Mouse (Mus musculus) left cerebral cortex, postnatal 10 days (tissue): ENCODE results near the gene Cntn4. TPM values are rescaled to one million over a fixed set of nuclear protein-coding genes. Genes with fewer than 3 reads are reported as not detected.
"Not testable (repeated sequence)": the region's sequence is repeated elsewhere in the genome, so short reads cannot be mapped to it uniquely, and the experiment has no call there.

Experiments
- DNase-seq, 2 experiments: peaks; one replicate each; pipeline ENCODE4 v3.0.0; 2021 to 2022; ENCODE audit warnings: low spot score in 2 of 2, mixed read lengths in 1 of 2; ENCODE audit errors: extremely low spot score in 1 of 2
- intact Hi-C: fragments of 180-260 bp; cut with DNase I; formaldehyde crosslinking; loops from one replicate; pipeline ENCODE4 v1.15.1; 2025
- total RNA-seq, 2 experiments: library from RNA; stranded (reverse); gene quantifications; 2 replicates each; pipeline ENCODE4 v1.2.3; 2021

The Cntn4 gene
- total RNA-seq, 2 experiments from 2014 or later: 39.4 to 47.9 TPM

- intact Hi-C loops: no loop called here
- DNase-seq: no peak
Observed at GRCm38 (mm10) chr6:106277139-106277538, 599.7 kb downstream of the Cntn4 start.

DNA sequence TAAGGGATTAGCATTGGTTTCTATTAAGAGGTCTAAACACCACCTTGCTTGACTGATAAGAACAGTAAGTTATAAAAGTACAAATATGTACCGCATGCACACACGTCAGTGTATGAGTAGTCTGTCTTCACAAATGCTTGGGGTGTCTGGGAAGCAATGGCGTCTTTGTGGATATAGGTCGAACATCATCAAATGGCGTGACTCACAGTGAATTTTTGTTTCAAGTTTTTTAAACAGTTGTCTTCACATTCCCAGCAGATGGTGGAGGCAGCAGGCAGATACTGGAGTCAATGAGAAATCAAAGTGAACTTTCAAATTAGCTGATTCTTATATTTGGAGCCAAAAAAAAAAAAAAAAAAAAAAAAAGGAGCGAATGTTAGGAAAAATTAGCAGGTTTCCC is 604.2 kb downstream of the Cntn4 start:
- peak in 1 of 2 experiments; percentile 24 for DNase-seq
- intact Hi-C loops: no loop called here

DNA sequence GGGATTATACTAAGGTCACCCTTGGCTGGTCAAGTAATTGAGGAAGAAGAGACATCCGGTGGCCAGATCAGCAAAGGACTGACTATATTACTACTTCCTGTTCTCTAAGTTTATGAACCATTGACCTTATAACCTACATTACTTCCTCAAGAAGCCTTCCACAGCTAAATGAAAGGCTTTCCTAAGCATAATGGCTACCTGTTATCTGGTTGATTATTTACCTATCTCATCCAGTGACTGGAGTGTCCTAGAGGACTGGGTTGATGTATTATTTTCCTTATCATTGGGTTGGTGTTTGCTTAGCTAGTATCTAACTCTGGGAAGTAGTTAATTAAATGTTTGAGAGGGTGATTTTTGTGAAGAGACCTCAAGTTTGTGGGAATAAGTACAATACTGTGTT is 606.4 kb downstream of the Cntn4 start:
- intact Hi-C loops: no loop called here
- DNase-seq: no peak

DNA sequence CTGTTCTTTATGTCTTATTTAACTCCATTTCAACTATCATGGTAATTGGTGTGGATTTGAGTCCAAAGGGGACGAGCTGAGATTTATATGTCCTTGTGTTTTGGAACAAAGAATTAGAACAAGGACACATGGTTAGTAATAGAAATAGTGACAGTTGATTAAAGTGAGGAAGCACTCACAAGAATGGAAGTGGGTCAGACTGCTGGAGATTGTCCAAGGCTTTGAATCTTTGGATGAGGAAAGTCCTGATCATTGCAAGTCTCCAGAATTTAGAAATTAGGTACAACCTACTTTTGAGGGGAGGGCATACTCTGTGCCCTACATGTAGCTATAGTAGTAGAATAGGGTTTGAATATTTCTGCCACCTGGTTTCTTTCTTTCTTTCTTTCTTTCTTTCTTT is 622.0 kb downstream of the Cntn4 start:
- no peak for DNase-seq
- intact Hi-C loops: no loop called here

DNA sequence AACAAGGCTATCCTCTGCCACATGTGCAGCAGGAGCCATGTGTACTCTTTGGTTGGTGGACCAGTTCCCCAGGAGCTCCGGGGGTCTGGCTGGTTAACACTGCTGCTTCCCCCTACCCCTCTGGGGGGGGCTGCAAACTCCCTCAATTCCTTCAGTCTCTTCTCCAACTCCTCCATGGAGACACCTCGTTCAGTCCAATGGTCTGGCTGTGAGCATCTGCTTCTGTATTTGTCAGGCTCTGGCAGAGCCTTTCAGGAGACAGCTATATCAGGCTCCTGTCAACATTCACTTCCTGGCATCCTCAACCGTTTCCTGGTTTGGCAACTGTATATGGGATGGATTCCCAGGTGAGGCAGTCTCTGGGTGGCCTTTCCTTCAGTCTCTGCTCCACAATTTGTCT is 622.7 kb downstream of the Cntn4 start:
- no peak for DNase-seq

DNA sequence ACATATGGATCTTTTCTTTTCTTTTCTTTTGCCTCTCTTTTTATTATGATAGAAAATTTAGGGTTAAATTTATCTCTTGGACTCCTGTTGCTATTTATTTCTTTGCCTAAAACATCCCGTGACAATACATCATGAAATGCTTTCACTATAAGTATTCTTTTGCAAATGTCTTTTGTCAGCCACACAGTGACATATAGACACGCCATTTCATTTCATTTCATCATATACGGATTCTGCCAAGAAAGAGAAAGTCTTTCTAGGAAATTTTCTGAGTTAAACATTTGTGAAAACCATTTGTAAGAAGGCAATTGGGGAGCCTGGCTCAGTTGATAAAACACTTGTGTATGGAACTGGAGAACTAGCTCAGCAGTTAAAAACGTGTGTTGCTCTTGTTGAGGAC is 625.0 kb downstream of the Cntn4 start:
- intact Hi-C loops: no loop called here
- DNase-seq: no peak

More for the DNA sequence above, 622.7 kb downstream of the Cntn4 start:
- intact Hi-C loops: no loop called here

DNA sequence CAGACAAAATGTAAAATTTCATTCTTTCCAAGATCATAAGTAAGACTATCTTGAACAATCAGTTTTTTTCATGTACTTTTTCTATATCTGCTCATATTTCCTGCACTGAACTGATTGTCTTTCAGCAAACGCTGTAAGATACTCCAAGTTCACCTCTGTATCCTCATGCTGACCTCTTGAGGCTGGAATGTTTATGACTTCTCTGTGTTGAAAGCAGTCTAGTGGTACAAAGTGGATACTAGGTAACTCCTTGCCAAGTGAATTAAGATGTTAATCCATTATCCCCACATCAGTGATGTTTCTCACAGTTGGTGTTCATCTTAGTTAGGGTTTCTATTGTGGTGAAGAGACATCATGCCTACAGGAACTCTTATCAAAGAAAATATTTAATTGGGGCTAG is 651.5 kb downstream of the Cntn4 start:
- intact Hi-C loops: no loop called here

DNA sequence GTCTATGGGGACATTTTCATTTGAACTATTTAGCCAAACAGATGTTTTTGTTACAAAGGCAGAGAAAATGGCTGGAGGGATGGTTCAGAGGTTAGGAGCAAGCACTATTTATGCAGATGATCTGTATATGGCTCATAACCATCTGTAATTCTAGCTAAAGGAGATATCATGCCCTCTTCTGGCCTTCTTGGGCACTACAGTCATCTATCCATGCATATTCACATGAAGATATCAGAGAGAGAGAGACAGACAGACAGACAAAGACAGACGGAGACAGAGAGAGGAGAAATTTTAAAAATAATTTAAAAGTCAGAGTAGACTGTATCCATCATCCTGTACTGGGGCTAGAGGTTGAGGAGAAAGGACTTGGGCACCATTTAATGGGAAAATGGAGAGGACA is 652.2 kb downstream of the Cntn4 start:
- DNase-seq: no peak
- intact Hi-C loops: no loop called here

More for the DNA sequence above, 651.5 kb downstream of the Cntn4 start:
- DNase-seq: no peak

- no peak for DNase-seq
- intact Hi-C loops: no loop called here
Observed at GRCm38 (mm10) chr6:106332466-106332865, 655.0 kb downstream of the Cntn4 start.

DNA sequence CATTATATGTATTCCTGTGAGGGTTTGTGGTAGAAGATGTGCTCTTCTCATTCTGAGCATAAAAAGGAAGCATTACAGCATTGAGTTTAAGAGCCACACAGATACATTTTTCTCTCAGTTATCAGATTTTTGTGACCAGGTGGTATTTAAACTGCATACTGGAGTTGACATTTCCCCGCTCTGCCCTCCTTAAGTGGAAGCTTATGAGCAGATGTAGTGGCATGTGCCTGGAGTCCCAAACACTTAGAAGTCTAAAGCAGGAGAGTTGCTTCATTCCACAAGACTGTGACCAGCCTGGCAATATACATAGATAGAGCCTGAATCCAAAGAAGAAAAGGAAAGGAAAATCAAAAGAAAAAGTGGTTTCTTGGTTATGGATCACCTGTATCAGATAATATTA is 655.5 kb downstream of the Cntn4 start:
- intact Hi-C loops: no loop called here
- DNase-seq: no peak

DNA sequence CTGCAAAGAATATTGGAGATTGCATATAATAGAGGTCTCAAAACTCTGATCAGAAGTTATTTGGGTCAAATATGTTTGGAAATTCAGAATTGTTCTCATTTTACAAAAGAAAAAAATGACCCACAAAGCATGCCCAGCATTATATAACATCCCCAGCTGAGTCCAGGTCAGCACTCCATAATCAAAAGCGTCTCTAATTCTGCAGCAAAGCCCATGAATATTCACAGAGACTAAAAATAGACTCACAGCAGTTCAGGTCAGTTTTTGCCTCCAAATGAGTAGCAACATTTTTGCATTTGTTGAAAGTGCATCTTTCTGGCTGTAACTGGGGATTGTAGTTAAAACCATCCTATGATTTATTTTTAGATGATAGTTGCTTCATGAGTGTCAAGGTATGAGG is 657.6 kb downstream of the Cntn4 start:
- intact Hi-C loops: no loop called here

GRCm38 (mm10) chr6:106336805-106337204 is 659.3 kb downstream of the Cntn4 start:
- no peak for DNase-seq
- intact Hi-C loops: no loop called here

More for the DNA sequence above, 657.6 kb downstream of the Cntn4 start:
- DNase-seq: no peak

- intact Hi-C loops: no loop called here
- DNase-seq: no peak
Observed at GRCm38 (mm10) chr6:106337829-106338228, 660.4 kb downstream of the Cntn4 start.

DNA sequence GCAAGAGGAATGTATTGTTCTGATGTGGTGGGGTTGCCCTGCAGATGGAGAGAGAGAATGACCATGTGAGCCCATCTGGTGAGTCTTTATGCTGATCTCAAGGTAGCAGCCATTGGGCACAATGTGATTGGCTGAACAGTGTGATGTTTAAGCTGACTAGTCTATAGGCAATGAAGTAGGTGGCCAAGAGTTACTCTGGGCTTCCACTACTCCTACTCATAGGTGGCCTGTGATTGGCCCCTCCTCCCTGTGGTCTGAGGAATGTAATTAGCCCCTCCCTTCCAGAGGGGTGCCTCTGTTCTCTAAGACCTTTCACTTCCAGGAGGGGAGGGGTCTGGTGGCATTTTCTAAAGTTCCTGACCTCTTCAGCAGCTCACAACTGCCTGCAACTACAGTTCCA is 663.7 kb downstream of the Cntn4 start:
- intact Hi-C loops: no loop called here
- no peak for DNase-seq

- DNase-seq: no peak
- intact Hi-C loops: no loop called here
Observed at GRCm38 (mm10) chr6:106350072-106350471, 672.6 kb downstream of the Cntn4 start.

GRCm38 (mm10) chr6:106351389-106351788 is 673.9 kb downstream of the Cntn4 start:
- DNase-seq: no peak
- intact Hi-C loops: no loop called here

DNA sequence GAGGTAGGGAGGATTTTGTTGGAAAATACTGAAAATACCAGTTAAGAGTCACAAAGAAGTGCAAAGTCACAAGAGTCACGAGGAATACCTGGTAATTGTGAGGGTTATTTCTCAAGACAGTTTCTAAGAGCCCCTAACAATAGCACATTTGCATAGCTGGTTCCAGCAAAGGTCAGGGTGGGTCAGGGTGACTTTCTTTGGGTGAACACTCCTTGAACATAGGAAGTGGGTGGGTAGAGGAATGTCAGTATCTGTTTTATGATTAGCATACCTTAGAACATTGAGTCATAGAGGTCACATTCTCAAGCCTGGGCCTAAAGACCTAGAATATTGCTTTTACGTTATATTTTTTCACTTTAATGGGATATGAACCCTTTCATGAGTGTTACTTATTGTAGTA is 681.3 kb downstream of the Cntn4 start:
- DNase-seq, intact Hi-C loops: not testable (repeated sequence)

DNA sequence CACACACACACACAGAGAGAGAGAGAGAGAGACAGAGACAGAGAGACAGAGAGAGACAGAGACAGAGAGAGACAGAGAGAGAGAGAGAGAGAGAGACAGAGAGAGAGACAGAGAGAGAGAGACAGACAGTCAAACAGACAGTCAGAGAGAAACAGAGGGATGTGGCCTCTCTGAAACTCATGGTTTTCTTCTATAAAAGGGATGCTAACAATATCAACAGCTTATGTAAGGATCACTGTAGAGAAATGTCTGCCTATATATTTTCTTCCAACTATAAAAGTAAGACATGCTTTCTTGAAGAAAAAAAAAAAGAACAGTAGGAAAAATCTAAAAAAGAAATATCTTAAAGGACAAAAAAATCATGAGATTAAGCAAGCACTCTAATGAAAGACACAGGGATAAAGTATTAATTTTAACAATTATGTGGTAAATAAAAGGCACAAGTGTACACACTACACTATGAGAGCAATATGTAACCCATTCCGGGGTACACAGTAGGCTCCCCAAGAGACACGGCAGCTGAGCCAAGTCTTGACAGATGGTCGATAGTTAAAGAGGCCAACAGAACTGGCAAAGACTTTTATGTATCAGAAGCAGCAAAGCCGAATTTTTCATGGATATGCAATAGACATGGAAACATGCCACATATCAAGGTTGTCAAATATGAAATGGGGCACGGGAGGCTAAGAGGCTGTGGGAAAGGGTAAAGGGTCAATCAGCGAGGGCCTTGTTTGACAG is 704.0 kb downstream of the Cntn4 start:
- intact Hi-C loops: no loop called here
- peak in 1 of 2 experiments; percentile 16 for DNase-seq

- intact Hi-C loops: no loop called here
- DNase-seq: no peak
Observed at GRCm38 (mm10) chr6:106387833-106388406, 710.5 kb downstream of the Cntn4 start.

DNA sequence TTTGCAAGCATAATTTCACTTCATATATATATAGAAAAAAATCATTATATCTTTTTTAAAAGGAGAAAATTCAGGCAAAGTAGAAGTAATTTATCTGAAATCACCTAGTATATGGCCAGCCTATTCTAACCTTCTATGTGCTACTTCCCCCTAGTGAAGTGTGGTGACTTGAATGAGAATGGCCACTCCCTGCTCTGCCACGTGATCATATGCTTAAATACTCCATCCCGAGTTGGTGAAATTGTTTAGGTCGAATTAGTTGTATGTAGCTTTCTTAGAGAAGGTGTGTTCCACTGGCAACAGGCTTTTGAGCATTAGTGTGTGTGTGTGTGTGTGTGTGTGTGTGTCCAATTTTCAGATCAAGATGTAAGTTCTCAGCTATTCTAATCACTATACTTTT is 730.6 kb downstream of the Cntn4 start:
- intact Hi-C loops: no loop called here
- DNase-seq: no peak

GRCm38 (mm10) chr6:106408634-106409033 is 731.2 kb downstream of the Cntn4 start:
- DNase-seq: no peak
- intact Hi-C loops: no loop called here
